Mouse (Mus musculus) sigmoid colon, adult 10 weeks (tissue): ENCODE data around the gene Upk3bl. TPM values are rescaled to one million over a fixed set of nuclear protein-coding genes. Genes with fewer than 3 reads are reported as not detected.

Experiments used
- polyA plus RNA-seq: library from polyadenylated mRNA; stranded (reverse); fragments of 350-450 nt; fragmentation: Illumina TruSeq; extraction: RNeasy Lipid Tissue Mini Kit (QIAGEN cat#74804); gene quantifications from one replicate; pipeline ENCODE4 v1.2.3, GENCODE M21; 2014; ENCODE audit warnings: low read depth, low replicate concordance

The Upk3bl gene
- polyA plus RNA-seq = not detected

GRCm38 (mm10) chr5:136054301-136055077 lies at the start of gene Upk3bl:
Gene Upk3bl, plus strand, starts transcription at chr5:136054492.

DNA sequence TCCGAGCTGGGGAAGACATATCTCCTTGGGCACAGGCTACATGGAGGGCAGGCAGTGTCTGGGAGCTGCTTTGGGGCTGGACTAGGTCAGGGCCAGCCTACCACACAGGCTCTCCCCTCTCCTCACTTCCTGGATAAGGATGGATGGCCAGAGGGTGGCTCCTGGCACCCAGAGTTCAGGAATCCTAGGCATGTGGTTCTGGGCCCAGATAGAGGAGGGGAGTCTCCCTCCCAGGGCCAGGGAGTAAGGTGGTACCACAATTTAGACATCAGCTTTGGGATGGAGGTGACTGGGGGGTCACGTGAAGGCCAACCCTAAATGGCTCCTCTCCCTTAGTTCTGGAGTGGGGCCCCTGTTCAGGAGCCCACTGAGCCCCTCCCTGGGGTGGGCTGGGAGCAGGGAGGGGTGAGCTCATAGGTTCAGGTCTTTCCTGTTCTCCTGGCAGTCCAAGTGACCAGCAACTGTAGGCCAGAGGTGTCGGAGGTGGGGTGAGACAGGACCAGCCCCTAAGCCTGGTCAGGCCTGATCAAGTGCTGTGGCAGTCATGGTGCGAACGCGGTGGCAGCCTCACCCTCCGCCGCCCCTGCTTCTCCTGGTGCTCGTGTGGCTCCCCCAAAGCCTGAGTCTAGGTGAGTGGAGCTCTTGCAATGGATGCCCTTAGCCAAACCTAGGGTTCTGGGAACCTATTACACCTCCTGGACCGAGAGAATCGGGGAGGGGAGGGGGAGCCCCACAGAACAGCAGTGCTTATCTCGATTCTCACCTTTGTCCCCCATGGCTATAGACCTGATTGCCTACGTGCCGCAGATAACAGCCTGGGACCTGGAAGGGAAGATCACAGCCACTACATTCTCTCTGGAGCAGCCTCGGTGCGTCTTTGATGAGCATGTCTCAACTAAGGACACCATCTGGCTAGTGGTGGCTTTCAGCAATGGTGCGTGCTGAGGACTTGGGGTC lies 15.8 kb upstream of the Upk3bl start, which contains the start of gene Upk3b:
Gene Upk3b (plus strand): TSS at position 239 of the 957 bp plus-strand sequence.

DNA sequence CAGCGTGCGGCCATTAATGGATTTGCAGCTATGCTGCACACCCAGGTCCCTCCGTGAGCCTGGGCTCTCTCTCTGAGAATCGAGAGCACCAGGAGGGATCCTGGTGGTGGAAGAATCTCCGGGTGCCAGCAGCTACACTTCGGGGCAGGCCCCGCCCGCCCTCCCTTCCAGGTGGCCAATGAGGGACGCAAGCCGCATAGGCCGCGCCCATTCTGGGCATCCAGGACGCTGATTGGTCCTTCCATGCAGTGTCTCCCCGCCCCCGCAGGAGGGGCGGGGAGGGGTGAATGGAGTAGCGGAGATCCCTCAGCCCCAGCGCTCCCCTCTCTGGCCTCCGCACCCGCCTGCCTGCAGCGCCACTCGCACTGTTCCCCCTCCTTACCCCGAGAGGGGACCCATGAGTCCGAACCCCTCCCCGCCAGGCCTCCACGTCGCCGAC lies 29.4 kb downstream of the Upk3bl start, which contains the start of gene Rasa4:
Gene Rasa4 (plus strand): TSS at position 248 of the 439 bp plus-strand sequence.

Other genes starting within 250 kb of the Upk3bl start
- gene Srrm3, start 247.6 kb upstream of the Upk3bl start, polyA plus RNA-seq = not detected
- gene Hspb1, start 166.6 kb upstream of the Upk3bl start, polyA plus RNA-seq = 1.6 TPM
- gene Ywhag, start 119.9 kb upstream of the Upk3bl start, polyA plus RNA-seq = 60.7 TPM
- 1.7 TPM for gene Ssc4d, start 80.0 kb upstream of the Upk3bl start, polyA plus RNA-seq
- gene Zp3, start 74.4 kb upstream of the Upk3bl start, polyA plus RNA-seq = not detected
- gene Dtx2, start 59.7 kb upstream of the Upk3bl start, polyA plus RNA-seq = 0.16 TPM
- 0.38 TPM for gene Upk3b, start 16.0 kb upstream of the Upk3bl start, polyA plus RNA-seq
- gene Rasa4, start 29.4 kb downstream of the Upk3bl start, polyA plus RNA-seq = 3.8 TPM
- gene Polr2j, start 62.1 kb downstream of the Upk3bl start, polyA plus RNA-seq = 3.4 TPM
- gene Lrwd1, start 81.6 kb downstream of the Upk3bl start, polyA plus RNA-seq = 0.88 TPM
- 0.41 TPM for gene Alkbh4, start 81.7 kb downstream of the Upk3bl start, polyA plus RNA-seq
- gene Orai2, start 116.2 kb downstream of the Upk3bl start, polyA plus RNA-seq = 4.1 TPM
- gene Prkrip1, start 144.5 kb downstream of the Upk3bl start, polyA plus RNA-seq = 28.2 TPM
- gene Sh2b2, start 192.1 kb downstream of the Upk3bl start, polyA plus RNA-seq = not detected